Mouse (Mus musculus): Measurements from ENCODE around the gene Hdac5. TPM values are rescaled to one million over a fixed set of nuclear protein-coding genes. Genes with fewer than 3 reads are reported as not detected.

Hdac5 gene
- polyA plus RNA-seq, 1 experiment from 2014 or later: 84.4 TPM

GRCm38 (mm10) chr11:102193657-102194440 is 36.1 kb downstream of the Hdac5 start:
- 85% methylated on average over 9 of the region's 9 CpGs for WGBS
- no peak overlapping the region for H3K27ac ChIP-seq
- H3K4me2 ChIP-seq: no peak overlapping the region
- H3K4me1 ChIP-seq: peaks cover 17% of the 10 kb centered on the region
- no peak overlapping the region for H3K9ac ChIP-seq
- no peaks in the 10 kb centered on the region for H3K27me3 ChIP-seq
- no peak for ATAC-seq (ENCODE audit: insufficient number of reproducible peaks, insufficient read depth, low FRiP score, low TSS enrichment, low read depth)
- H3K4me3 ChIP-seq: no peak overlapping the region
- H3K36me3 ChIP-seq: peaks cover 69% of the 10 kb centered on the region
- no peaks in the 10 kb centered on the region for H3K9me3 ChIP-seq

GRCm38 (mm10) chr11:102190848-102191247 is 39.1 kb downstream of the Hdac5 start:
- H3K27me3 ChIP-seq: no peaks in the 10 kb centered on the region
- H3K4me2 ChIP-seq: peak overlapping the region; percentile 88
- no peak for ATAC-seq (ENCODE audit: insufficient number of reproducible peaks, insufficient read depth, low FRiP score, low TSS enrichment, low read depth)
- whole genome bisulfite sequencing: 33% methylated on average over 4 of the region's 4 CpGs
- no peaks in the 10 kb centered on the region for H3K9me3 ChIP-seq
- H3K9ac ChIP-seq: peak overlapping the region; percentile 75
- peak overlapping the region; percentile 69; the same call in 1 of the 2 replicates for H3K27ac ChIP-seq
- H3K4me3 ChIP-seq: peak overlapping the region; percentile 63
- H3K4me1 ChIP-seq: peaks cover 21% of the 10 kb centered on the region
- H3K36me3 ChIP-seq: peaks cover 39% of the 10 kb centered on the region

GRCm38 (mm10) chr11:102189461-102190436 is 40.2 kb downstream of the Hdac5 start, which contains the start of gene G6pc3:
TSS of gene G6pc3 (plus strand) at chr11:102189620.
- WGBS: 1% methylated on average over 50 of the region's 50 CpGs
- H3K9ac ChIP-seq: peak within 1 kb of the TSS; percentile 75
- peak; percentile 81 for ATAC-seq (ENCODE audit: insufficient number of reproducible peaks, insufficient read depth, low FRiP score, low TSS enrichment, low read depth)

GRCm38 (mm10) chr11:102188980-102189379 is 41.0 kb downstream of the Hdac5 start:
- peak overlapping the region; percentile 63 for H3K4me3 ChIP-seq
- H3K27ac ChIP-seq: 0 out of 2 replicates have a peak overlapping the region, but pooled peaks have one; percentile 69
- H3K36me3 ChIP-seq: peaks cover 22% of the 10 kb centered on the region
- peaks cover 28% of the 10 kb centered on the region for H3K4me1 ChIP-seq
- no peaks in the 10 kb centered on the region for H3K9me3 ChIP-seq
- H3K27me3 ChIP-seq: no peaks in the 10 kb centered on the region
- ATAC-seq (ENCODE audit: insufficient number of reproducible peaks, insufficient read depth, low FRiP score, low TSS enrichment, low read depth): no peak
- H3K9ac ChIP-seq: peak overlapping the region; percentile 75; the same call in 1 of the 2 replicates
- 68% methylated on average over 6 of the region's 6 CpGs for WGBS
- peak overlapping the region; percentile 88 for H3K4me2 ChIP-seq

More at GRCm38 (mm10) chr11:102189461-102190436, 40.2 kb downstream of the Hdac5 start, which contains the start of gene G6pc3:
- Histone ChIP-seq H3K36me3 (peaks cover 28% of the 10 kb centered on the region), H3K4me2 (peak within 1 kb of the TSS; percentile 88), H3K4me1 (peaks cover 25% of the 10 kb centered on the region), H3K27ac (peak within 1 kb of the TSS; percentile 69; the same call in 1 of the 2 replicates), H3K9me3 (no peaks in the 10 kb centered on the region), H3K27me3 (no peaks in the 10 kb centered on the region), H3K4me3 (peak within 1 kb of the TSS; percentile 63)

- no peak for ATAC-seq (ENCODE audit: insufficient number of reproducible peaks, insufficient read depth, low FRiP score, low TSS enrichment, low read depth)
- no peaks in the 10 kb centered on the region for H3K9me3 ChIP-seq
- no peak overlapping the region for H3K9ac ChIP-seq
- H3K4me2 ChIP-seq: no peak overlapping the region
- H3K27me3 ChIP-seq: no peaks in the 10 kb centered on the region
- no peak overlapping the region for H3K4me3 ChIP-seq
- peaks cover 36% of the 10 kb centered on the region for H3K4me1 ChIP-seq
- no peak overlapping the region for H3K27ac ChIP-seq
- WGBS: 84% methylated on average over 1 of the region's 1 CpGs
- peaks cover 15% of the 10 kb centered on the region for H3K36me3 ChIP-seq
These were observed 43.7 kb downstream of the Hdac5 start for GRCm38 (mm10) chr11:102186235-102186634.

GRCm38 (mm10) chr11:102185677-102186076 is 44.3 kb downstream of the Hdac5 start:
- Histone ChIP-seq H3K27ac (peak overlapping the region; percentile 96; the same call in 1 of the 2 replicates), H3K4me2 (peak overlapping the region; percentile 68), H3K4me1 (peaks cover 30% of the 10 kb centered on the region), H3K36me3 (peaks cover 19% of the 10 kb centered on the region), H3K4me3 (peak overlapping the region; percentile 90), H3K27me3 (no peaks in the 10 kb centered on the region), H3K9me3 (no peaks in the 10 kb centered on the region), H3K9ac (peak overlapping the region; percentile 94; the same call in 1 of the 2 replicates)
- WGBS: 41% methylated on average over 3 of the region's 3 CpGs
- ATAC-seq (ENCODE audit: insufficient number of reproducible peaks, insufficient read depth, low FRiP score, low TSS enrichment, low read depth): no peak

GRCm38 (mm10) chr11:102184646-102185495 is 45.1 kb downstream of the Hdac5 start, which contains the start of gene Lsm12:
TSS of gene Lsm12 (minus strand) at chr11:102185296.
- peak within 1 kb of the TSS; percentile 68 for H3K4me2 ChIP-seq
- peaks cover 30% of the 10 kb centered on the region for H3K4me1 ChIP-seq
- H3K9ac ChIP-seq: peak within 1 kb of the TSS; percentile 94
- WGBS: under 1% methylated on average over 70 of the region's 70 CpGs
- H3K4me3 ChIP-seq: peak within 1 kb of the TSS; percentile 90
- no peaks in the 10 kb centered on the region for H3K9me3 ChIP-seq
- peak; percentile 78 for ATAC-seq (ENCODE audit: insufficient number of reproducible peaks, insufficient read depth, low FRiP score, low TSS enrichment, low read depth)
- no peaks in the 10 kb centered on the region for H3K27me3 ChIP-seq
- peaks cover 27% of the 10 kb centered on the region for H3K36me3 ChIP-seq
- H3K27ac ChIP-seq: peak within 1 kb of the TSS; percentile 96

- peaks cover 28% of the 10 kb centered on the region for H3K36me3 ChIP-seq
- WGBS: 5% methylated on average over 7 of the region's 7 CpGs
- no peaks in the 10 kb centered on the region for H3K9me3 ChIP-seq
- peak overlapping the region; percentile 96 for H3K27ac ChIP-seq
- peaks cover 29% of the 10 kb centered on the region for H3K4me1 ChIP-seq
- peak overlapping the region; percentile 94 for H3K9ac ChIP-seq
- peak overlapping the region; percentile 68 for H3K4me2 ChIP-seq
- peak overlapping the region; percentile 90 for H3K4me3 ChIP-seq
- no peaks in the 10 kb centered on the region for H3K27me3 ChIP-seq
- ATAC-seq (ENCODE audit: insufficient number of reproducible peaks, insufficient read depth, low FRiP score, low TSS enrichment, low read depth): no peak
These were observed 45.7 kb downstream of the Hdac5 start for GRCm38 (mm10) chr11:102184253-102184645.

GRCm38 (mm10) chr11:102179836-102180235 is 50.1 kb downstream of the Hdac5 start:
- ATAC-seq (ENCODE audit: insufficient number of reproducible peaks, insufficient read depth, low FRiP score, low TSS enrichment, low read depth): no peak
- no peaks in the 10 kb centered on the region for H3K9me3 ChIP-seq
- no peaks in the 10 kb centered on the region for H3K27me3 ChIP-seq
- no peak overlapping the region for H3K9ac ChIP-seq
- H3K36me3 ChIP-seq: peaks cover 62% of the 10 kb centered on the region
- no peak overlapping the region for H3K27ac ChIP-seq
- no peak overlapping the region for H3K4me3 ChIP-seq
- no peak overlapping the region for H3K4me2 ChIP-seq
- peaks cover 18% of the 10 kb centered on the region for H3K4me1 ChIP-seq

- Histone ChIP-seq H3K27ac (no peak overlapping the region), H3K4me3 (no peak overlapping the region), H3K36me3 (peaks cover 64% of the 10 kb centered on the region), H3K9me3 (no peaks in the 10 kb centered on the region), H3K4me1 (no peaks in the 10 kb centered on the region), H3K9ac (no peak overlapping the region), H3K4me2 (no peak overlapping the region), H3K27me3 (no peaks in the 10 kb centered on the region)
- 89% methylated on average over 5 of the region's 5 CpGs for WGBS
- no peak for ATAC-seq (ENCODE audit: insufficient number of reproducible peaks, insufficient read depth, low FRiP score, low TSS enrichment, low read depth)
These were observed 61.3 kb downstream of the Hdac5 start for GRCm38 (mm10) chr11:102168689-102169088.
